Mouse (Mus musculus) megakaryocyte, embryonic 14.5 days (primary cell): Measurements from ENCODE around the gene Fam173a. TPM values are rescaled to one million over a fixed set of nuclear protein-coding genes. Genes with fewer than 3 reads are reported as not detected.

Source experiments
- H3K27me3 ChIP-seq: replicated peaks from 2 replicates; pipeline ENCODE3; 2012; ENCODE audit warnings: inconsistent platforms
- H3K36me3 ChIP-seq: replicated peaks from 2 replicates; pipeline ENCODE3; 2012; ENCODE audit warnings: low read length, inconsistent platforms, mixed read lengths
- H3K4me1 ChIP-seq: 2 replicates; pipeline ENCODE4 v1.6.1; 2012; ENCODE audit warnings: inconsistent platforms
- H3K4me3 ChIP-seq: replicated peaks from 2 replicates; pipeline ENCODE3; 2012; ENCODE audit warnings: moderate library complexity, mild to moderate bottlenecking, inconsistent platforms
- H3K9me3 ChIP-seq: 2 replicates; pipeline ENCODE4 v1.6.1; 2012; ENCODE audit warnings: inconsistent platforms
- FLI1 ChIP-seq: IDR thresholded peaks from 2 replicates; pipeline ENCODE4 v1.6.1; 2012; ENCODE audit warnings: low read length, inconsistent platforms, mixed read lengths
- GATA1 ChIP-seq: IDR thresholded peaks from 3 replicates; pipeline ENCODE4 v1.6.1; 2012; ENCODE audit warnings: mixed read lengths, low read length, inconsistent platforms, borderline replicate concordance
- polyA plus RNA-seq: library from polyadenylated mRNA; stranded (reverse); fragments of >175 nt; gene quantifications from 2 replicates; pipeline ENCODE4 v1.2.3, GENCODE M21; 2012; ENCODE audit warnings: low replicate concordance; ENCODE audit not compliant: insufficient read depth

Gene Fam173a
- polyA plus RNA-seq, 1 experiment, result 23.4 TPM

DNA sequence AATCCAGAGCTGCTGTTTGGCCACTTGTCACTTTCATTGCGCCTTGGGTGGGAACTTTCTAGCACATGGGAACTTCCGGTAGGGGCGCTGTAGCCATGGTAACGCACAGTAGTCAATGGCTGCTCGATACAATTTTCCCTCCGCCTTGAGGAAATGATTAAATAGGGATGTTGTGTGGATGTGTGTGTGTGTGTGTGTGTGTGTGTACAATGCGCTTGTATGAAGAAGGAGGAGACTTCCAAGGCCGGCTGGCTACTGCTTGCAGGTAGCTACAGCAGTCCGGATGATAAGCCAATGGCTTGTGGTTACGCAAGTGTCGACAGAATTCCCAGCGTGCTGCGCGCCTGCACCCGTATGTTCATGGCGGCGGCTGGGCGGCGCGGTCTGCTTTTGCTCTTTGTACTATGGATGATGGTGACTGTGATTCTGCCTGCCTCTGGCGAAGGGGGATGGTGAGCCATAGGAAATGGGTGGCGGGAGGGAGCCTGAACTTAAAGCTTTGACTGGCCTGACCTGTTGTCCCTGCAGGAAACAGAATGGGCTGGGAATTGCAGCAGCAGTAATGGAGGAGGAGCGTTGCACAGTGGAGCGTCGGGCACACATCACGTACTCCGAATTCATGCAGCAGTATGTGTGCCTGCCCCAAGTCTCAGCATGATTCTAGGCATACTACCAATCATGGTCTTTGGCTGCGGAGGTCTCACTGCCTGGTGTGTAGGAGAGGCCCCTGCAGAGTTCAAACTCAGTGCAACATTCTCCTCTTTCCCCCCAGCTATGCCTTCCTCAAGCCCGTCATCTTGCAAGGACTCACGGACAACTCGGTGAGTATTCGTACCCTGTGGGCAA, 36.2 kb upstream of the Fam173a start, which contains the start of gene Jmjd8:
Gene Jmjd8 (plus strand): TSS at position 156 of the 846 bp plus-strand sequence.
- peaks cover 67% of the 10 kb centered on the region for H3K36me3 ChIP-seq
- H3K4me1 ChIP-seq, result peaks cover 88% of the 10 kb centered on the region
- no peaks in the 10 kb centered on the region for H3K9me3 ChIP-seq
- H3K4me3 ChIP-seq, result peak within 1 kb of the TSS; percentile 93
- TF ChIP-seq GATA1 (no peak), FLI1 (no peak)
- no peaks in the 10 kb centered on the region for H3K27me3 ChIP-seq

DNA sequence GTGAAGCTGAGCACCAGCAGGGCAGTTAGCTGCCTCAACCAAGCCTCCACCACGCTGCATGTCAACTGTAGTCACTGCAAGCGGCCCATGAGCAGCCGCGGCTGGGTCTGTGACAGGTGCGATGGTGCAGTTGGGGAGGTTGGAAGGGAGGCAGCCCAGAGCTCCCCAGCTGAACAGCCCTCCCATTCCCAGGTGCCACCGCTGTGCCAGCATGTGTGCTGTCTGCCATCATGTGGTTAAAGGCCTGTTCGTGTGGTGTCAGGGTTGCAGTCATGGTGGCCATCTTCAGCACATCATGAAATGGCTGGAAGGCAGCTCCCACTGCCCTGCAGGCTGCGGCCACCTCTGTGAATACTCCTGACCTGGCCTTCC, 35.5 kb upstream of the Fam173a start:
- Histone ChIP-seq H3K36me3 (peaks cover 67% of the 10 kb centered on the region), H3K27me3 (no peaks in the 10 kb centered on the region), H3K4me3 (peak overlapping the region; percentile 93), H3K4me1 (peaks cover 86% of the 10 kb centered on the region), H3K9me3 (no peaks in the 10 kb centered on the region)
- TF ChIP-seq GATA1 (no peak), FLI1 (no peak)

DNA sequence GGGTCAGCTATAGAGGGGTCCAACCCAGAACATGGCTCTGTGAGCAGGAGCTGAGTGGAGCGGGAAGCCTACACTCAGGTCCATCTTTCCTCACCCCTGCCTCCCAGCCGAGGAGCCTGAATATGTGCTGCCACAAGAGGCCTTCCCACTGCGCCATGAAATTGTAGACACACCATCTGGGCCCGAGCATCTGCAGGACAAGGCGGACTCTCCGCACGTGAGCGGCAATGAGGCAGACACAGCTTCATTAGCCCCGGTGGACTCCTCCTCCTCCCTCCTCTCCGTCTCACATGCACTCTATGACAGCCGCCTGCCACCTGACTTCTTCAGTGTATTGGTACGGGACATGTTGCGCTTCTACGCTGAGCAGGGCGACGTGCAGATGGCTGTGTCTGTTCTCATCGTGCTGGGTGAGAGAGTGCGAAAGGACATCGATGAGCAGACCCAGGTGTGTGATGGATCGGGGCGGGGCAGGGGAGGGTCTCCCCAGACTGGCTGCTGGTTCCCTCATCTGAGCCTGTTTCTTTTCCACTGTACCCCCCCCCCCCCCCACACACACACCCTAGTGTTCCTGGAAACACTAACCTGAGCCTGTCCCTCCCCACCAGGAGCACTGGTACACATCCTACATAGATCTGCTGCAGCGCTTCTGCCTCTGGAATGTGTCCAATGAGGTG, 35.0 kb upstream of the Fam173a start:
- TF ChIP-seq GATA1, result no peak
- no peak for TF ChIP-seq FLI1
- peaks cover 89% of the 10 kb centered on the region for H3K4me1 ChIP-seq
- H3K36me3 ChIP-seq, result peaks cover 67% of the 10 kb centered on the region
- no peaks in the 10 kb centered on the region for H3K27me3 ChIP-seq
- peak overlapping the region; percentile 93 for H3K4me3 ChIP-seq
- H3K9me3 ChIP-seq, result no peaks in the 10 kb centered on the region

DNA sequence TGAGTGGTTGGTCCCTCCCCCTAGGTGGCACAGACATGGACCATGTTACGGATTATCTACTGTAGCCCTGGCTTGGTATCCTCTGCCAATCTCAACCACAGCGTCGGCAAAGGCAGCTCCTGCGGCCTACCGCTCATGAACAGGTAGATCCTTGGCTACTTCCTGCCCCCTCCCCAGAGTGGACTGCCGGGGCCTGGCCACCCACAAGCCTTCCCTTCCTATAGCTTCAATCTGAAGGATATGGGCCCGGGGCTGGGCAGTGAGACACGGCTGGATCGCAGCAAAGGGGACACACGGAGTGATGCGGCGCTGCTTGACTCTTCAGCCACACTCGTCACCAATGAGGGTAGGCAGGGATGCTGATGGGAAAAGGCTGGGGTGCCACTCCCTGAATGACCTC, 34.3 kb upstream of the Fam173a start:
- Histone ChIP-seq H3K4me1 (peaks cover 90% of the 10 kb centered on the region), H3K4me3 (peak overlapping the region; percentile 55), H3K9me3 (no peaks in the 10 kb centered on the region), H3K36me3 (peaks cover 66% of the 10 kb centered on the region), H3K27me3 (peaks cover 3% of the 10 kb centered on the region)
- no peak for TF ChIP-seq FLI1
- no peak for TF ChIP-seq GATA1

DNA sequence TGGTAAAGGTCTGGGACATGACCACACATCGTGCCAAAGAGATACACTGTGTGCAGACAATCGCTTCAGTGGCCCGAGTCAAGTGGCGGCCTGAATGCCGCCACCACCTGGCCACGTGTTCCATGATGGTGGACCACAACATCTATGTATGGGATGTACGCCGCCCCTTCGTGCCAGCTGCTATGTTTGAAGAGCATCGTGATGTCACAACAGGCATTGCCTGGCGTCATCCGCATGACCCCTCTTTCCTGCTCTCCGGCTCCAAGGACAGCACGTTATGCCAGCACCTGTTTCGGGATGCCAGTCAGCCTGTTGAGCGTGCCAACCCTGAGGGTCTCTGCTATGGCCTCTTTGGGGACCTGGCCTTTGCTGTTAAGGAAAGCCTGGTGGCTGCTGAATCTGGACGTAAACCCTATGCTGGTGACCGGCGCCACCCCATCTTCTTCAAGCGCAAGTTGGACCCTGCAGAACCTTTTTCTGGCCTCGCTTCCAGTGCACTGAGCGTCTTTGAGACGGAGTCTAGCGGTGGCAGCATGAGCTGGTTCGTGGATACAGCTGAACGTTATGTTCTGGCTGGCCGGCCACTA, 33.4 kb upstream of the Fam173a start:
- Histone ChIP-seq H3K36me3 (peaks cover 57% of the 10 kb centered on the region), H3K4me3 (peak overlapping the region; percentile 53), H3K9me3 (no peaks in the 10 kb centered on the region), H3K4me1 (peaks cover 80% of the 10 kb centered on the region), H3K27me3 (peaks cover 6% of the 10 kb centered on the region)
- TF ChIP-seq GATA1 (no peak), FLI1 (no peak)

DNA sequence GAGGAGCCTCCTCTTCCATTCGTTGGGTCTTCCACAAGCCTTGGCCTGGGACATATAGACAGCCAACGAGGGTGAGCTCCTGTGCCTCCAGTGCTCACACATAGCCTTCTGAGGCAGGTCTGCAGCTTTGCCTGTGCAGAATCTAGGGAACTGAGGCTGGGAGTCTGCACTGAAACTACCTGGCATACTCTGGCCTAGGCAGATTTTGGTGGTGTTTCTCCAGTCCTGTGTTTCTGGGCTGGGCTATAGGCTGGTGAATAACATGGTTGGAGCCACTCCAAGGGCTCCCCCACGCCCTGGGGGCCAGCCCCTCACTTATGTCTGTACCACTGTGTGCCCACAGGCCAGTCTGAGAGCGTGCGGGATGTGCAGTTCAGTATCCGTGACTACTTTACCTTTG, 32.6 kb upstream of the Fam173a start:
- peaks cover 73% of the 10 kb centered on the region for H3K4me1 ChIP-seq
- peaks cover 49% of the 10 kb centered on the region for H3K36me3 ChIP-seq

DNA sequence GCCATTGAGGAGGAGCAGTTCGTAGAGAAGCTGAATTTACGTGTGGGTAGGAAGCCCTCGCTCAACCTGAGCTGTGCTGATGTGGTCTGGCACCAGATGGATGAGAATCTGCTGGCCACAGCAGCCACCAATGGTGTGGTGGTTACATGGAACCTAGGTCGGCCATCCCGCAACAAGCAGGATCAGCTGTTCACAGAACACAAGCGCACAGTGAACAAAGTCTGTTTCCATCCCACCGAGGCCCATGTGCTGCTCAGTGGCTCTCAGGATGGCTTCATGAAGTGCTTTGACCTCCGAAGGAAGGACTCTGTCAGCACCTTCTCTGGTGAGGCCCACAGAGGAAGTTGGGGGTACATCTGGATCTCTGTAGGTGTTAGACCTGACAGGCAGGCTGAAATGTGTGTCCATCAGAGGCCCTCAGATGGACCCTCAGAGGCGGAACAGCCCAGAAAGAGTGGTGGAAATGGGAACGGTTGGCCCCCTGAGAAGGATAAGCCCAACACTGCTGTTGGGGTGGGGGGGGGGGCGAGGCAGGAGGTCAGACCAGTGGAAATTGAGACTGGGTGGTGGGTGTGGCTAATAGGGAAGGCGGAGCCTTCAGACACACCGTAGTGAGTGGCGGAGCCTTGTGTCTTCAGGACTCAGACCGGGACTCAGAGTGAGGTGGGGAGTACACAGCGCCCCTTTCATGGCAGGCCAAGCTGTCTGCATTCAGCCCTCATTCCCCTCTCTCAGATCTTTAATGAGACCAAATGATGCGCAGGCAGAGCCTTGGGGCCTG, 31.9 kb upstream of the Fam173a start:
- Histone ChIP-seq H3K36me3 (peaks cover 42% of the 10 kb centered on the region), H3K27me3 (peaks cover 20% of the 10 kb centered on the region), H3K4me1 (peaks cover 72% of the 10 kb centered on the region), H3K9me3 (no peaks in the 10 kb centered on the region), H3K4me3 (peak overlapping the region; percentile 96)
- TF ChIP-seq FLI1 (no peak), GATA1 (no peak)

More for the DNA sequence above, 32.6 kb upstream of the Fam173a start:
- Histone ChIP-seq H3K4me3 (peak overlapping the region; percentile 46), H3K9me3 (no peaks in the 10 kb centered on the region), H3K27me3 (peaks cover 12% of the 10 kb centered on the region)
- TF ChIP-seq GATA1 (no peak), FLI1 (no peak)

DNA sequence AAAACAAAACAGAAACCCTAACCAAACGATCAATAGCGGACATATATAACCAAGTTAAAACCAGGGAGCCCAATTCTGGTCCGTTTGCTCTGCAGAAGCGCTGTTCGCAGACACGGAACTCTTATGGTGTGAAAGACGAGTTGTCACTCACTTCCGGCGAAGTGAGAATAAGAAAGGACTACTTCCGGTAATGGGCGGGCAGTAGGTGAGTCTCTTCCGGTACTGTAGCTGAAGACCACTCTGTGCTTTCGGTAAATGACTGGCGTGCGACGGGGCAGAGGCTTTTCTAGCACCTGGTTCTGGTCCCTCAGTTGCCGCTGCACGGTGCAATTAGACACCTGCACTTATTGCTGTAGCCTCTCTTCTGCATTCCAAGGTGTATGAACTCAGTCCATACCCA, 30.8 kb upstream of the Fam173a start, which contains the start of gene Wdr24:
Gene Wdr24 (plus strand): TSS at position 176 of the 400 bp plus-strand sequence.
- peaks cover 70% of the 10 kb centered on the region for H3K4me1 ChIP-seq
- peak within 1 kb of the TSS; percentile 96 for H3K4me3 ChIP-seq
- peaks cover 31% of the 10 kb centered on the region for H3K27me3 ChIP-seq
- no peaks in the 10 kb centered on the region for H3K9me3 ChIP-seq
- peaks cover 38% of the 10 kb centered on the region for H3K36me3 ChIP-seq
- TF ChIP-seq GATA1 (no peak), FLI1 (peak; percentile 93)

DNA sequence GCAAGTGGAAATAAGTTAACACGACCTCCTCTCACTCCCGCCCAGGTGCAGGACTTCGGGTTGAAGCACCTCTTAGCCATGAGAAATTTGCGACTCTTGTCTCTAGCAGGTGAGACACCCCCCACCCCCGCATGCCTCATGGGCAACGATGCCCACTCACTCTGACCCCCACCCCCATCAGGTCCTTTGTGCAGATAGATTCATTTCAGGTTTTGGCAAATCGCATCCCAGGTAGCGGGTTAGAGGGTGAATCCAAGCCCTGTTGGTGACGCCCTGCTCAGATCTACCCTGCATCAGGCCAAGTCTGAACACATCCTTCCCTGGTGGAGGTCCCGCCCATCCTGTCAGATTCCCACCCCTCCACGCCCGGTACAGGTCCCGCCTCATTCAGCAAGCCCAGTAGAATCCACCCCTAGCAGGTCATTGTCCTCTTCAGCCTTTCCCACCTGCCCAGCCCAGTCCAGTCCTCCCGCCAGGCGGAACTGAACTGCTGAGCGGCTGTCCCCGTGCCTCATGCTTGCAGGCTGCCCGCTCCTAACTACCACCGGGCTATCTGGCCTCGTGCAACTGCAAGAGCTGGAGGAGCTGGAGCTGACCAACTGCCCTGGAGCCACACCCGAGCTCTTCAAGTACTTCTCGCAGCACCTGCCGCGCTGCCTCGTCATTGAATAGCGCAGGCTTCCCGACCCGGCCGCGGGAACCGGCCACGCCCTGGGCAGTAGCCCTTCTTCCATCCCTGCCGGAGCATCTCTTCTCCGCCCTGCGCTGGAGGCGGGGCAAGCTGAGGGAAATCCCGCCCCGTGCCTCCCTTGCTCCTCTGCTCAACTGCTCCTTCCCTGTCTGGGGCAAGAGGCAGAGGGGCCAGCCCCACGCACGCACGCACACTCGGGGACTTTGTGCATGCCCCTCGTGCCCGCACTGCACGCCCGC, 26.4 kb upstream of the Fam173a start:
- H3K36me3 ChIP-seq, result no peaks in the 10 kb centered on the region
- peaks cover 31% of the 10 kb centered on the region for H3K4me1 ChIP-seq
- TF ChIP-seq FLI1 (no peak), GATA1 (no peak)
- peak overlapping the region; percentile 87 for H3K4me3 ChIP-seq
- H3K27me3 ChIP-seq, result peaks cover 71% of the 10 kb centered on the region
- H3K9me3 ChIP-seq, result no peaks in the 10 kb centered on the region
